Mouse (Mus musculus) layer of hippocampus, adult 8-10 months (tissue): ENCODE data around the gene Gm13272. TPM values are rescaled to one million over a fixed set of nuclear protein-coding genes. Genes with fewer than 3 reads are reported as not detected.
"Not testable (repeated sequence)": the region's sequence is repeated elsewhere in the genome, so short reads cannot be mapped to it uniquely, and the experiment has no call there.

Experiments
- DNase-seq, 2 experiments: peaks; one replicate each; pipeline ENCODE4 v3.0.0; 2022; ENCODE audit warnings: low spot score in 2 of 2
- total RNA-seq, 4 experiments: library from RNA; stranded (reverse); gene quantifications; 2 replicates each; pipeline ENCODE4 v1.2.4; 2022

Gm13272 gene
- total RNA-seq, 4 experiments from 2014 or later = not detected

DNA sequence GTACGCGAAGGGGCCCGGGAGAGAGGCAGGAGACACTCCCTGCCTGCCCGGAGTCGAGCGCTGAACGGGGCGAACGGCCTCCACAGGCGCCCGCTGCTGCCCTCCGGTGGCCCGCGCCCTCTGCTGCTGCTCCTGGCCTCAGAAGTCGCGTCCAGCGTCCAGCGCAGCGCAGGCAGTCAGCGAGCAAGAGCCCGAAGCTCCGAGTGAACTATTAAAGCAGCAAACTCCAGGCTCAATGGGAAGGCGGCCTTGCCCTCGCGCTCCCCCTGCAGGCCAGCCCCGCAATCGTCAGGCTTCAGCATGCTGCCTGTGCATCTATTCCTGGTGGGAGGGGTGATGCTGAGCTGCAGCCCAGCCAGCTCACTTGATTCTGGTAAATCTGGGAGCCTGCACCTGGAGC lies 5.8 kb downstream of the Gm13272 start, which contains the start of gene Gm13276:
Gene Gm13276, plus strand, starts transcription at position 301 of the 400 bp plus-strand sequence.
- DNase-seq = not testable (repeated sequence)

DNA sequence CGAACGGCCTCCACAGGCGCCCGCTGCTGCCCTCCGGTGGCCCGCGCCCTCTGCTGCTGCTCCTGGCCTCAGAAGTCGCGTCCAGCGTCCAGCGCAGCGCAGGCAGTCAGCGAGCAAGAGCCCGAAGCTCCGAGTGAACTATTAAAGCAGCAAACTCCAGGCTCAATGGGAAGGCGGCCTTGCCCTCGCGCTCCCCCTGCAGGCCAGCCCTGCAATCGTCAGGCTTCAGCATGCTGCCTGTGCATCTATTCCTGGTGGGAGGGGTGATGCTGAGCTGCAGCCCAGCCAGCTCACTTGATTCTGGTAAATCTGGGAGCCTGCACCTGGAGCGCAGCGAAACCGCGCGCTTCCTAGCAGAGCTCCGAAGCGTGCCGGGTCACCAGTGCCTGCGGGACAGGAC lies 8.8 kb downstream of the Gm13272 start, which contains the start of gene Gm13277:
Gene Gm13277, plus strand, starts transcription at position 231 of the 400 bp plus-strand sequence.
- peak; percentile 25 to 55 for DNase-seq

DNA sequence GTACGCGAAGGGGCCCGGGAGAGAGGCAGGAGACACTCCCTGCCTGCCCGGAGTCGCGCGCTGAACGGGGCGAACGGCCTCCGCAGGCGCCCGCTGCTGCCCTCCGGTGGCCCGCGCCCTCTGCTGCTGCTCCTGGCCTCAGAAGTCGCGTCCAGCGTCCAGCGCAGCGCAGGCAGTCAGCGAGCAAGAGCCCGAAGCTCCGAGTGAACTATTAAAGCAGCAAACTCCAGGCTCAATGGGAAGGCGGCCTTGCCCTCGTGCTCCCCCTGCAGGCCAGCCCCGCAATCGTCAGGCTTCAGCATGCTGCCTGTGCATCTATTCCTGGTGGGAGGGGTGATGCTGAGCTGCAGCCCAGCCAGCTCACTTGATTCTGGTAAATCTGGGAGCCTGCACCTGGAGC lies 11.6 kb downstream of the Gm13272 start, which contains the start of gene Gm13278:
Gene Gm13278, plus strand, starts transcription at position 301 of the 400 bp plus-strand sequence.
- DNase-seq = not testable (repeated sequence)

DNA sequence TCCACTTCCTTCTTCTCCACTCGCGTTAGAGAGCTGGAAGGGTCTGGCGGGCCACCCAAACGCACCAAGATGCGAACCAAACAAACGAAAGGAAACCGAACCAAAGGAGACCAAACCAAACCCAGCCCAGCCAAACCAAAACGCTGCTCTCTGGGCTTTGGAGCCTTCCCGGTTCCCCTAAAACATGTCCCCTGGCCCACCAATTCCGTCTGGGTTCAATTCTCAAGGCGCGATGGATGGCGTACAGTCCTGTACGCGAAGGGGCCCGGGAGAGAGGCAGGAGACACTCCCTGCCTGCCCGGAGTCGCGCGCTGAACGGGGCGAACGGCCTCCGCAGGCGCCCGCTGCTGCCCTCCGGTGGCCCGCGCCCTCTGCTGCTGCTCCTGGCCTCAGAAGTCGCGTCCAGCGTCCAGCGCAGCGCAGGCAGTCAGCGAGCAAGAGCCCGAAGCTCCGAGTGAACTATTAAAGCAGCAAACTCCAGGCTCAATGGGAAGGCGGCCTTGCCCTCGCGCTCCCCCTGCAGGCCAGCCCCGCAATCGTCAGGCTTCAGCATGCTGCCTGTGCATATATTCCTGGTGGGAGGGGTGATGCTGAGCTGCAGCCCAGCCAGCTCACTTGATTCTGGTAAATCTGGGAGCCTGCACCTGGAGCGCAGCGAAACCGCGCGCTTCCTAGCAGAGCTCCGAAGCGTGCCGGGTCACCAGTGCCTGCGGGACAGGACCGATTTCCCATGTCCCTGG lies 14.5 kb downstream of the Gm13272 start, which contains the start of gene Gm13275:
Gene Gm13275, plus strand, starts transcription at position 552 of the 740 bp plus-strand sequence.
- peak; percentile 62 to 66 for DNase-seq

DNA sequence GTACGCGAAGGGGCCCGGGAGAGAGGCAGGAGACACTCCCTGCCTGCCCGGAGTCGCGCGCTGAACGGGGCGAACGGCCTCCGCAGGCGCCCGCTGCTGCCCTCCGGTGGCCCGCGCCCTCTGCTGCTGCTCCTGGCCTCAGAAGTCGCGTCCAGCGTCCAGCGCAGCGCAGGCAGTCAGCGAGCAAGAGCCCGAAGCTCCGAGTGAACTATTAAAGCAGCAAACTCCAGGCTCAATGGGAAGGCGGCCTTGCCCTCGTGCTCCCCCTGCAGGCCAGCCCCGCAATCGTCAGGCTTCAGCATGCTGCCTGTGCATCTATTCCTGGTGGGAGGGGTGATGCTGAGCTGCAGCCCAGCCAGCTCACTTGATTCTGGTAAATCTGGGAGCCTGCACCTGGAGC lies 17.4 kb downstream of the Gm13272 start, which contains the start of gene Gm13279:
Gene Gm13279, plus strand, starts transcription at position 301 of the 400 bp plus-strand sequence.
- DNase-seq = not testable (repeated sequence)

DNA sequence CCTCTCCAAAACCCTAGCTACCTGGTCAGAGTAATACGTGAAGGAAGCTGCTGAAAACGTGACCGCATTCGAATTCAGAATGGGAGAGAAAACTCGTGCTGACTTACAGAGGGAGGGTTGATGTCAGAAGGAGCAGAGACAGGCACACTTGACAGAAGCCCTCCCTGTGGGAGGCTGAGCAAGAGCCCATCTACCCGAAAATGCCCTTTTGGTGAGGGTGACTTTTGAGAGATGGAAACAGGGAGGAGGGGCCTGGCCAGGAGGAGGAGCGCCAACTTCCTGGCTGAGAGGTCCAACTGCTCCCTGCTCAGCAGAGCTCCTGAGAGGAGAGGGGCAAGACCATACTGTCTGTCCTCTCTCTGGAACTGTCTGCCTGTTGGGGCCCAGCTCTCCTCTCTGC lies 19.7 kb downstream of the Gm13272 start, which contains the start of gene Gm13285:
Gene Gm13285, plus strand, starts transcription at position 301 of the 400 bp plus-strand sequence.
- not testable (repeated sequence) for DNase-seq

DNA sequence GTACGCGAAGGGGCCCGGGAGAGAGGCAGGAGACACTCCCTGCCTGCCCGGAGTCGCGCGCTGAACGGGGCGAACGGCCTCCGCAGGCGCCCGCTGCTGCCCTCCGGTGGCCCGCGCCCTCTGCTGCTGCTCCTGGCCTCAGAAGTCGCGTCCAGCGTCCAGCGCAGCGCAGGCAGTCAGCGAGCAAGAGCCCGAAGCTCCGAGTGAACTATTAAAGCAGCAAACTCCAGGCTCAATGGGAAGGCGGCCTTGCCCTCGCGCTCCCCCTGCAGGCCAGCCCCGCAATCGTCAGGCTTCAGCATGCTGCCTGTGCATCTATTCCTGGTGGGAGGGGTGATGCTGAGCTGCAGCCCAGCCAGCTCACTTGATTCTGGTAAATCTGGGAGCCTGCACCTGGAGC lies 23.3 kb downstream of the Gm13272 start, which contains the start of gene Gm13287:
Gene Gm13287, plus strand, starts transcription at position 301 of the 400 bp plus-strand sequence.
- not testable (repeated sequence) for DNase-seq

DNA sequence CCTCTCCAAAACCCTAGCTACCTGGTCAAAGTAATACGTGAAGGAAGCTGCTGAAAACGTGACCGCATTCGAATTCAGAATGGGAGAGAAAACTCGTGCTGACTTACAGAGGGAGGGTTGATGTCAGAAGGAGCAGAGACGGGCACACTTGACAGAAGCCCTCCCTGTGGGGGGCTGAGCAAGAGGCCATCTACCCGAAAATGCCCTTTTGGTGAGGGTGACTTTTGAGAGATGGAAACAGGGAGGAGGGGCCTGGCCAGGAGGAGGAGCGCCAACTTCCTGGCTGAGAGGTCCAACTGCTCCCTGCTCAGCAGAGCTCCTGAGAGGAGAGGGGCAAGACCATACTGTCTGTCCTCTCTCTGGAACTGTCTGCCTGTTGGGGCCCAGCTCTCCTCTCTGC lies 25.6 kb downstream of the Gm13272 start, which contains the start of gene Gm13288:
Gene Gm13288, plus strand, starts transcription at position 301 of the 400 bp plus-strand sequence.
- not testable (repeated sequence) for DNase-seq

DNA sequence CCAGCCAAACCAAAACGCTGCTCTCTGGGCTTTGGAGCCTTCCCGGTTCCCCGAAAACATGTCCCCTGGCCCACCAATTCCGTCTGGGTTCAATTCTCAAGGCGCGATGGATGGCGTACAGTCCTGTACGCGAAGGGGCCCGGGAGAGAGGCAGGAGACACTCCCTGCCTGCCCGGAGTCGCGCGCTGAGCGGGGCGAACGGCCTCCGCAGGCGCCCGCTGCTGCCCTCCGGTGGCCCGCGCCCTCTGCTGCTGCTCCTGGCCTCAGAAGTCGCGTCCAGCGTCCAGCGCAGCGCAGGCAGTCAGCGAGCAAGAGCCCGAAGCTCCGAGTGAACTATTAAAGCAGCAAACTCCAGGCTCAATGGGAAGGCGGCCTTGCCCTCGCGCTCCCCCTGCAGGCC lies 26.1 kb downstream of the Gm13272 start:
- not testable (repeated sequence) for DNase-seq

DNA sequence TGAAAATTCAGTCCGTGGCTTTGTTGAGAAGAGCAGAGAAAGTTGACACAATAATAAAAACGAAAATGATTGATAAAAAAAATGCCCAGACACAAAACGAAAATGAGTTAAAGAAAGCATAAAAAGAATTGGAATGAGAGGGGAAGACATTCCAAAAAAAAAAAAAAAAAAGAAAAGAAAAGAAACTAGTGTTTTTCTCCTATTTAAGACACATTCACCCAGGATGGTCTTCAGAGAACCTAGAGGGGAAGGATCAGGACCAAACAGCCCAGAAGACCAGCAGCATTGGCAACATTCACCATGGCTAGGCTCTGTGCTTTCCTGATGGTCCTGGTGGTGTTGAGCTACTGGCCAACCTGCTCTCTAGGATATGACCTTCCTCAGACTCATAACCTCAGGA lies 36.3 kb downstream of the Gm13272 start, which contains the start of gene Ifna7:
Gene Ifna7, plus strand, starts transcription at position 301 of the 400 bp plus-strand sequence.
- DNase-seq = no peak

DNA sequence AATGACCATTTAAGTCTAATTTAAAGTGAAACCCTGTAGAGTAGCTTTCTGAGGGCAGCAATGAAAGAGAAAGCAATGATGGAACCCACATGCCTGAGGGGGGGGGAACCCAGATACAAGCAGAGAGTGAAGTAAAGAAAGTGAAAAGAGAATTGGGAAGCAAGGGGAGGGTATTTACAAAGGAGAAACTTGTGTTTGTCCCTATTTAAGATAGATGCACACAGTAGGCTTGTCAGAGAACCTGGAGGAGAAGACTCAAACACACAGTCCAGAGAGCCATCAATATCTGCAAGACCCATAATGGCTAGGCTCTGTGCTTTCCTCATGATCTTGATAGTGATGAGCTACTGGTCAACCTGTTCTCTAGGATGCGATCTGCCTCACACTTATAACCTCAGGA lies 40.0 kb downstream of the Gm13272 start, which contains the start of gene Ifna11:
Gene Ifna11, plus strand, starts transcription at position 301 of the 400 bp plus-strand sequence.
- DNase-seq = no peak

DNA sequence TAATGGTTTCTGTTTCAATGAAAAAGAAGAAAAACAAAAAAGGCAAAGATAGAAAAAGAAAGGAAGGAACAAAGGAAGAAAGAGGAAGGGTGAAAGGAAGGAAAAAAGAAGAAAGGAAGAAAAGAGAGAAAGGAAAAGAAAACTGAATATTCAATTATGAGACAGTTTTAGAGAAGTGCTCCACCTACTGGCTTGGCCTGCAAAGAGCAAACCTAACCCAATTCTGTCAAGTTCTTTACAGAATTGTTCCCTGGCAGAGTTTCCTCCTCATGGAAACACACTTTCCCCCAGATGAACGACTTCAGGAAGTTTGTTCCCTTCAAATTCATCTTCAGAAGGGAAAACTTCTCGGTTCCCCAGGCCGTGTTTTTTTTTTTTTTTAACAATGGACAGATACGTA lies 43.3 kb downstream of the Gm13272 start:
- DNase-seq = no peak

DNA sequence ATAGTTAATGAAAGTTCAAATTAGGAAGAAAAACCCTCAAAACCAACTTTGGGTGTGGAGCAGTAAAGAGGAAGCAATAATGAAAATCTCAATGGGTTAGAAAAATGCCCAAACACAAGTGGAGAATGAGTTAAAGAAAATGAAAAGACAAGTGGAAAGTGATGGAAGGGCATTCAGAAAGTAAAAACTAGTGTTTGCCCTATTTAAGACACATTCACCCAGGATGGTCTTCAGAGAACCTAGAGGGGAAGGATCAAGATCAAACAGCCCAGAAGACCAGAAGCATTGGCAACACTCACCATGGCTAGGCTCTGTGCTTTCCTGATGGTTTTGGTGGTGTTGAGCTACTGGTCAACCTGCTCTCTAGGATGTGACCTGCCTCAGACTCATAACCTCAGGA lies 47.5 kb downstream of the Gm13272 start, which contains the start of gene Ifna6:
Gene Ifna6, plus strand, starts transcription at position 301 of the 400 bp plus-strand sequence.
- DNase-seq = not testable (repeated sequence)

Other genes with a start within 250 kb of the Gm13272 start
- not detected for gene Ifna15, start 221.6 kb upstream of the Gm13272 start, total RNA-seq
- not detected for gene Ifna14, start 208.1 kb upstream of the Gm13272 start, total RNA-seq
- gene Ifna9, start 187.5 kb upstream of the Gm13272 start, total RNA-seq = not detected
- not detected for gene Ifna12, start 176.5 kb upstream of the Gm13272 start, total RNA-seq
- not detected for gene C87499, start 145.4 kb upstream of the Gm13272 start, total RNA-seq
- gene Ifna13, start 135.4 kb upstream of the Gm13272 start, total RNA-seq = not detected
- not detected for gene Ifna16, start 102.9 kb upstream of the Gm13272 start, total RNA-seq
- not detected for gene Ifna2, start 95.9 kb upstream of the Gm13272 start, total RNA-seq
- not detected for gene Ifnab, start 88.5 kb upstream of the Gm13272 start, total RNA-seq
- 1 to 10 TPM in 1 of 4 experiments, under 1 TPM in 3; 0.72 to 1.7 (median 0.82) TPM for gene Gm26566, start 58.0 kb upstream of the Gm13272 start, total RNA-seq
- 100 to 1,000 TPM in 3 of 4 experiments, 10 to 100 TPM in 1; 96.8 to 117 (median 107) TPM for gene Klhl9, start 57.4 kb upstream of the Gm13272 start, total RNA-seq
- gene Gm13271, start 25.0 kb upstream of the Gm13272 start, total RNA-seq = not detected
- gene Gm13283, start 19.7 kb upstream of the Gm13272 start, total RNA-seq = not detected
- gene Gm13290, start 6.0 kb upstream of the Gm13272 start, total RNA-seq = not detected
- gene Gm13289, start 2.9 kb upstream of the Gm13272 start, total RNA-seq = not detected
- gene Ifnz, start 2.3 kb downstream of the Gm13272 start, total RNA-seq = not detected
- gene Gm13276, start 5.9 kb downstream of the Gm13272 start, total RNA-seq = not detected
- gene Gm13277, start 8.8 kb downstream of the Gm13272 start, total RNA-seq = not detected
- not detected for gene Gm13278, start 11.7 kb downstream of the Gm13272 start, total RNA-seq
- not detected for gene Gm13275, start 14.6 kb downstream of the Gm13272 start, total RNA-seq
- gene Gm13279, start 17.5 kb downstream of the Gm13272 start, total RNA-seq = not detected
- not detected for gene Gm13285, start 19.8 kb downstream of the Gm13272 start, total RNA-seq
- not detected for gene Gm13287, start 23.4 kb downstream of the Gm13272 start, total RNA-seq
- not detected for gene Gm13288, start 25.7 kb downstream of the Gm13272 start, total RNA-seq
- not detected for gene Ifna7, start 36.4 kb downstream of the Gm13272 start, total RNA-seq
- gene Ifna11, start 40.1 kb downstream of the Gm13272 start, total RNA-seq = not detected
- gene Ifna6, start 47.6 kb downstream of the Gm13272 start, total RNA-seq = not detected
- not detected for gene Ifna5, start 55.7 kb downstream of the Gm13272 start, total RNA-seq
- gene Ifna4, start 62.0 kb downstream of the Gm13272 start, total RNA-seq = not detected
- gene Ifna1, start 70.2 kb downstream of the Gm13272 start, total RNA-seq = not detected
- not detected for gene Ifne, start 100.4 kb downstream of the Gm13272 start, total RNA-seq